Mouse (Mus musculus): ENCODE measurements around the gene Zfp882.
"Not testable (repeated sequence)": the region's sequence is repeated elsewhere in the genome, so short reads cannot be mapped to it uniquely, and the experiment has no call there.

The Zfp882 gene

DNA sequence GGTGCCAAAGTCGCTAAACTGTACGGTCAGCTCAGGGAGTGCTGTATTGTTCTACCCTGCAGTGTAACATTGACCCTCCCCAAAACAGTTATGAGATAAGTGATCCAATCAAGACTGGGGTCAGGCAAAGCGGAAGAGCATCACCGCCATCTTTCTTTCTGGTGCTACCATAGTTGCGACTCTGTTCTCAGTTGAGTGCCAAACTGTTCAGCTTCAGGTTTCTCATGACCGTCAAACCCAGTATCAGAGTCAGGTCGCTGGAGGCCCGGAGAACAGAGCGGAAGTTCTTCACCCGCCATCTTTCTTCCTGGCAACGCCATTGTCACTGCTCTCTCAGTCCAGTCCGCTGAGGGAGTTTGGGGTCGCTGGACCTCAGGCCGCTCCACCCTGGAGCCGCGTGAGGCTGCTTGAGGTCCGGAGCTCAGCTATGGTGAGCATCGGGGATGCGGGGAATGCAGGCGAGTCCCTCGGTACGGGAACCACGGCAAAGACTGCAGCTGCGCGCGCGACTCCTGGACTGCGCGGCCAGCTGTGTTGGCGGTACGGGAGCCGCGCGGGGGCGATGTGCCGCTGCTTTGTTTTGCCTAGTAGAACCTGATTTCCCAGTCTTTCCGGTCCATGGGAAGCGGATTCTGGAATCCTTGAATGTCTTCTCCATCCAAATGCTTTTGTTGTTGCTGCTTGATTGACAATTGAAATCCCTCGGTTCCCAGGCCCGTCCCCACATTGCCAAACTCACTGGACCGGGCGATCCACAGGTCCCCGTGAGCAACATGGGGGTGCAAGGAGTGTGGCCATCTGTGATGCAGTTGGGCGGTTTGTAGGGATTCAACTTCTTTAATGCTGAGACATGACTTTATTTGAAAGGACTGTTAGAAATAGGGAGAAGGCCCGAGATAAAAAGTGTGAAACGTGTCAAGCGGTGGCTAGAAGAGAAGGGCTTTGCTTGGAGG, at the start of gene Zfp882, which contains the start of gene Zfp617:
Gene Zfp882, plus strand, starts transcription at position 300 of the 953 bp plus-strand sequence.
Gene Zfp617, plus strand, starts transcription at position 327 of the 953 bp plus-strand sequence.
- DNase-seq (ENCODE audit: low spot score in 2 of 2) = peak; percentile 86 to 89

DNA sequence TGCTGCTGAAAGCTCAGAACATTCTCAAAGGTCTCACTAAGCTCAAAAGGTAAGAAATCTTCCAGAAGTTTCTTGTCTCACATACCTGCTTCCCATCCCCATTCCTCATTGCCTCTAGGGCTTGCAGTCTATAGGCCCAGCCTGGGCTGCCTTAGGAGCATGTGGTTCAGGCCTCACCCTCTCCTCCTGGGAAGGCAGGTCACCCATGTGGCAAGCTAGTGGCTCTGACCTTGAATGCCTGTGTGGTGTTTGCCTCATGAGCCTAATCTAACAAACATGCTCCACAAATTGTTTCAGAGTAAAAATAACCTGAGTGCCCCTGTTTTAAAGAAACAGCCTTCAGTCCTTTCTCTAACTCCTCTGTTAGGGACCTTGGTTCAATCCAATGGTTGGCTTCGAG, 46.9 kb upstream of the Zfp882 start:
- not testable (repeated sequence) for DNase-seq (ENCODE audit: low spot score in 2 of 2)

DNA sequence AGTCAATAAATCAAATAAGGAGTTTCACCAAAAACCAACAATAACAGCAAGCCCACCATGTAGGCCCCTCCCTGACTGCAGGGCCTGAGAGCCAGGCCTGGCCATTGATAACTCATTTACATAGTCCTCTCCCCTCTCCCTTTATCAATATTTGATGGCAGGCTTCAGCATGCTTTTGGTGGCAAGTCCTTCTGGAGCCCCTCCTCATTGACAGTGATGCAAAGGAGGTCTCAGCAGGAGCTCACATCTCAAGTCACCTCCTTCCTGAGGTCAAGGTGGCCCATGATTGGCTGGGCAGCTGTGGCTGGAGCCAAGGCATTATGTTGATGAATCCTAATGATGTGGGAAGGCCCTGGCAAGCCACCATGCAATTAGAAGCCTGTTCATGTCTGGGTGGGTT, 46.4 kb upstream of the Zfp882 start:
- DNase-seq (ENCODE audit: low spot score in 2 of 2) = not testable (repeated sequence)

- DNase-seq (ENCODE audit: low spot score in 2 of 2) = peak; percentile 53 to 68
These were observed 26.7 kb upstream of the Zfp882 start, which contains the start of gene Zfp709 for GRCm38 (mm10) chr8:71881618-71882274. Gene Zfp709, plus strand, starts transcription at chr8:71882019.

GRCm38 (mm10) chr8:71900666-71901065, 7.7 kb upstream of the Zfp882 start:
- not testable (repeated sequence) for DNase-seq (ENCODE audit: low spot score in 2 of 2)

DNA sequence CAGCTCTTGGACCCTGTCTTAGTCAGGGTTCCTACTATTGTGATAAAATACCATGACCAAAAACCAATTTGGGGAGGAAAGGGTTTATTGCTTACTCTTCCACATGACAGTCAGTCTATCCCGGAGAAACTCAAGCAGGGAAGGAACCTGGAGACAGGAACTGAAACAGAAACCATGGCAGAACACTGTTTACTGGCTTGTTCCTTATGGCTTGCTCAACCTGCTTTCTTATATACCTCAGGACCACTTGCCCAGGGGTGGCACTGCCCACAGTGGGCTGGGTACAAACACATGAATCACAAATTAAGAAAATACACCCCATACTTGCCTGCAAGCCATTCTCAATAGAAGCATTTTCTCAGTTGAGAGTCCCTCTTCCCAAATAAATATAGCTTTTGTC, 5.3 kb upstream of the Zfp882 start:
- DNase-seq (ENCODE audit: low spot score in 2 of 2) = not testable (repeated sequence)

DNA sequence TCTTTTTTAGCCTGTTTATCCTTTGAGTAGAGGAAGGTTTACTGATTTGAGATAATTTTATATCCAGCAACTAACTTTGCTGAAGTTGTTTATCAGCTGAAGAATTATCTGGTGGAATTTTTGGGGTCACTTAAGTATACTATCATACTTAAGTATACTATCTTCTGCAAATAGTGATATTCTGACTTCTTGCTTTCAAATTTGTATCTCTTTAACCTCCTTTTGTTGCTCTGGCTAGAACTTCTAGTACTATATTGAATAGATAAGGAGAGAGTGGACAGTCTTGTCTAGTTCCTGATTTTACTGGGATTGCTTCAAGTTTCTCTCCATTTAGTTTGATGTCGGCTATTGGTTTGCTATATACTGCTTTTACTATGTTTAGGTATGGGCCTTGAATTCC, 1.6 kb upstream of the Zfp882 start:
- no peak for DNase-seq (ENCODE audit: low spot score in 2 of 2)

DNA sequence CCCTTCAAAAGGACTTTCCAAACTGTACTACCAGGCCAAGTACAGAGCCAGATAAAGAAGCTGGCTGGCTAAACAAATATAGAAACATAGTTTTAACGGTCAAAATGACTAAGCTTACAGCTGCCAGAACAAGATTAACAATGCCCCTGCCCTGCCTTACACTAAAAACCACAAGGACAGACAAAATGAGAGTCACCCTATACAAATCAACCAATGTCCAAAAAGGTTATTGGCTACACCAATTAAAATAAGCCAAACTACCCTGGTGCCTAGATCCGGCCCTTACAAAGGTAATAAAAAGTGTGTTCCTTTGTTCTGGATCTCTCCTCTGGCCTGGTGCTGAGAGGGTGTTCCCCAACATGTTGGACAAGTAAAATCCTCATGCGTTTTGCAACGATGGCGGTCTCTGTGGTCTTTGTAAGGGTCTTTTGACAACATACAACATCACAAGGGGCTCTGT, 580 bp upstream of the Zfp882 start:
- no peak for DNase-seq (ENCODE audit: low spot score in 2 of 2)

GRCm38 (mm10) chr8:71912286-71912685, 3.9 kb downstream of the Zfp882 start:
- DNase-seq (ENCODE audit: low spot score in 2 of 2) = no peak

DNA sequence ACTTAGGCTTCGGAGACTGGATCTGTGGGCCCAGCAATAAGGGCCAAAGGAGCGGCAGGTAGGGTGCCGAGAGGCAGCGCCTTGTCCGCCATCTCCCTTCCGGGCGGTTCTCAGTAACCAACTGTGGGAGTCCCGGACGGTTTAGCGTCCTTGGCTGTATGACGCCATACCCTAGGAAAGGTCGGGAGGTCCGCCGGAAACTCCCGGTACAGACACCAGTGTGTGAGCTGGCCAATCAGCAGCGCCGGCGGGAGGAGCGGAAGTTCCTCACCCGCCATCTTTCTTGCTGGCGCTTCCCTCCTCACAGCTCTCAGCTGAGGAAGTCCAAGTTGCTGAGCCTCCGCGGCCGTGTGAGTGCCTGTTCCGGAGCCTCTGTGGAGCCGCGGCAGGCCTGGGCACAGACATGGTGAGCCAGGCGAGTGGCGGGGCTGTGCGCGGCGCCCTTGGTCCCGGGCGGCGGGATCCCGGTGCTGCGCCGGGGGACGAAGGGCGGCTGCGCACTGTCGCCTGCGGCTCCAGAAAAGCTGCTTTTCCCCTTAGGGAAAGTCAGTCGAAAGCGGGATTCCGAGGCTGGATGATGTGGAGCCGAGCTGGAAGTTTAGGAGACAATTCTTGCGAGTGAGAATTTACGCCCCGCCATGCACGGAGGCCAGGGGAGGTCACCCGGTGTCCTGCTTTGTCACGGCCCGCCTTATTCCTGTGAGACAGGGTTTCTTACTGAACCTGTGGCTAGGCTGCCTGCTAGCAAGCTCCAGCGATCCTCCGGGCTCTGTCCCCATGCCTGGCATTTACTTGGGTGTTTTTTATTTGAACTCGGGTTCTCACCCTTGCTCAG, 14.4 kb downstream of the Zfp882 start:
- DNase-seq (ENCODE audit: low spot score in 2 of 2) = peak; percentile 94 to 97

- no peak for DNase-seq (ENCODE audit: low spot score in 2 of 2)
These were observed 17.4 kb downstream of the Zfp882 start for GRCm38 (mm10) chr8:71925791-71926190.

GRCm38 (mm10) chr8:71926551-71926950, 18.1 kb downstream of the Zfp882 start:
- DNase-seq (ENCODE audit: low spot score in 2 of 2) = no peak

- no peak for DNase-seq (ENCODE audit: low spot score in 2 of 2)
These were observed 19.4 kb downstream of the Zfp882 start for GRCm38 (mm10) chr8:71927779-71928178.

DNA sequence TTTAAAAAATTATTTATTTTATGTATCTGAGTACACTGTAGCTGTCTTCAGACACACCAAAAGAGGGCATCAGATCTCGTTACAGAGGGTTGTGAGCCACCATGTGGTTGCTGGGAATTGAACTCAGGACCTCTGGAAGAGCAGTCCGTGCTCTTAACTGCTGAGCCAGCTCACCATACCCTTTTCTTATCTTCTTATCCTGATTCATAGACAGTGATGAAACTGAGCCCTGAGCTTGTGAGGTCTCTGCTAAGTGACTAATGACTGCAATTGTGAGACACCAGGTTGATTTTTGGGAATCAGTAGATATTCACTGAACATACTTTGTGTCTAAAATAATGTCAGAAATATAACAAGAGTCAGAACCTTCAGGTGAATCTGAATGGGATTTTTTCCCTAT, 29.6 kb downstream of the Zfp882 start:
- not testable (repeated sequence) for DNase-seq (ENCODE audit: low spot score in 2 of 2)

DNA sequence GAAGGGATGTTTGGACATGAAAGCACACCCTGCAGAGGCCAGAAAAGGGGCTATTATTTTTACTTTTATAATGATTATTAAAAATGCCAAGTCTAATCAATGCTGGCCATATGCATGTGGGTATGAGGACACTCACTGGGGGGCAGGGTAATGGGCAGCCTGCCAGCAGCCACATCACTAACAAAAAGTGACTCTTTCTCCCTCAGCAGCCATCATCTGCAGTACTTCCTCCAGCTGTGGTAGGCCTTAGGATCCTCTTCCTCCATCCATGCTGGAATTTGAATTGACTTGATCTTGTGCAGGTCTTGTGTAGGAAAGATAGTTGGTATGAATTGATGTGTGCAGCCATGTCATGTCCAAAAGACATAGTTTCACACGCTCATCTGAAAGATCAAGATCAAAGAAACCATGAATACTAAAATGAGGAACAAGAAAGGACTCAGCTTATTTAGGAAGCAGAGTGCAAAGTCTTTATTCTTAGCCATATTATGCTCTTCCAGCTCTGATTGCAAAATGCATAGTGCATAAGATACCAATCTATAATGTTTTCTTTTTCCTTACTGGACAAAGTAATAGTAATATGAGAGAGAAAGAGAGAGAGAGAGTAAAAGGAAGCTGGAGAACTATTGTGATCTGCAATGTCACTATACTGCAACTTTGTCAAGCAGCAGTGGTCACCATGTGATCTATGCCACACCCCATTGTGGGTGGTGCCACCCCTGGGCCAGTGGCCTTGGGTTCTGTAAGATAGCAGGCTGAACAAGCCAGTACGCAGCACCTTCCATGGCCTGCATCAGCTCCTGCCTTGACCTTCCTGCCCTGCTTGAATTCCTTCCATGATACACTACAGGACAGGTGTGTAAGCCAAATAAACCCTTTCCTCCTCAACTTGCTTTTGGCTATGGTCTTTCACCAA, 32.1 kb downstream of the Zfp882 start:
- DNase-seq (ENCODE audit: low spot score in 2 of 2) = no peak

GRCm38 (mm10) chr8:71941776-71942175, 33.4 kb downstream of the Zfp882 start:
- no peak for DNase-seq (ENCODE audit: low spot score in 2 of 2)

DNA sequence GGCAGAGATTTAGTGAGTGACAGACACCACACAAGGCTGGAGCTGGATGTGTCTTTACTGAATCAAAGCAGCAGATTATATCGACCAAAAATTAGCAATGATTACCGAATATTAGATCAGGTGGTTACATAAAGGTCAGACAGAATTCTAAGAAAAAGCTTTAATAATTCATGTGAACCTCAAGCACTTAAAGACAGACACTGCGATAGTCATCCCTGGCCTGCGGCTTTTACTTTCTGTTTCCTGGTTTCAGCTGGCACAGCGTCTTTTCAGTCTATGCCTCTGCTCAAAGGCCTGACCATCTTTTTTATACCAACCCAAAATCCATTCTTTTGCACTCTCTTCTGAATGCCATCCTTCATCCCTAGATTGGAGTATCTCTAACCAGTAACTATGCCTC, 40.2 kb downstream of the Zfp882 start:
- DNase-seq (ENCODE audit: low spot score in 2 of 2) = no peak

- peak; percentile 97 for DNase-seq (ENCODE audit: low spot score in 2 of 2)
These were observed 42.2 kb downstream of the Zfp882 start, which contains the start of gene Zfp961 for GRCm38 (mm10) chr8:71950482-71951221. Gene Zfp961, plus strand, starts transcription at chr8:71951038.

DNA sequence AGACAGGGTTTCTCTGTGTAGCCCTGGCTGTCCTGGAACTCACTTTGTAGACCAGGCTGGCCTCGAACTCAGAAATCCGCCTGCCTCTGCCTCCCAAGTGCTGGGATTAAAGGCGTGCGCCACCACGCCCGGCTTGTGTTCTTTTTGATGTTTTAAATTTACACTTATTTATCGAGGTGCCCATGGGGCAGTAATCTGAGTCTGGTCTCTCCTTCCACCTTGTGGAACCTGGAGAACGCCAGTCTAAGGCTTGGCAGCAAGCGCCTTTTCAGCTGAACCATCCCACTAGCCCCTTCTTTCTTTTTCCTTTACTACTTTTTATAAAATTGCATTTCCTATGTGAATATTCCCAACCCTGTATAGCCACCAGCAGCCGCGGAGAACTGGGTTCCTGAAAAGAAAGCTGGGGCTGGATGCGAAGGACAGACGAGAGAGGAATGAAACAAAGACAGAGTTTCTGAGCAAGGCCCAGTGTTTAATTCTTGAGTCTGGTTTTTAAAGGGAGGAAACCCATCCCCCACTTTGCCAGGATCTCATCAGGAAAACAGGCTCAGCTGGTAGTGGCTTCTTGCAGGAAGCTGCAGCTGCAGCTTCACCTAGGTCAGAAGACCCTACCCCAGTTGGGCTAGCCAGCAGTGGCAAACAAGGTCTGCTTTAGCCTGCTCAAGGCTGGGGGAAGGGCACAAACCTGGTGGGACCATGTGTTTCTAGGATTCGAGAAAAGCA, 43.2 kb downstream of the Zfp882 start:
- no peak for DNase-seq (ENCODE audit: low spot score in 2 of 2)
